Mouse (Mus musculus) ovary, postnatal 36 days (tissue): Measurements from ENCODE around the gene Lyrm9.

Experiments
- DNase-seq: peaks from one replicate; pipeline ENCODE4 v3.0.0; 2022; ENCODE audit warnings: low spot score, mixed read lengths

Gene Lyrm9

GRCm38 (mm10) chr11:78826442-78827013 is at the start of gene Lyrm9:
TSS of gene Lyrm9 (plus strand) at chr11:78826584.
- peak; percentile 99 for DNase-seq

GRCm38 (mm10) chr11:78777851-78778680 is 48.3 kb upstream of the Lyrm9 start:
- DNase-seq, result no peak

GRCm38 (mm10) chr11:78780002-78780401 is 46.4 kb upstream of the Lyrm9 start:
- DNase-seq, result no peak

GRCm38 (mm10) chr11:78780571-78780970 is 45.8 kb upstream of the Lyrm9 start:
- DNase-seq, result no peak

GRCm38 (mm10) chr11:78782326-78782725 is 44.1 kb upstream of the Lyrm9 start:
- DNase-seq, result no peak

GRCm38 (mm10) chr11:78782791-78783347 is 43.5 kb upstream of the Lyrm9 start:
- no peak for DNase-seq

GRCm38 (mm10) chr11:78786013-78786431 is 40.4 kb upstream of the Lyrm9 start:
- DNase-seq, result no peak

GRCm38 (mm10) chr11:78789370-78790060 is 36.9 kb upstream of the Lyrm9 start:
- no peak for DNase-seq

- peak; percentile 78 for DNase-seq
Measured at GRCm38 (mm10) chr11:78791582-78791981, 34.8 kb upstream of the Lyrm9 start.

GRCm38 (mm10) chr11:78792055-78792454 is 34.3 kb upstream of the Lyrm9 start:
- DNase-seq, result no peak

GRCm38 (mm10) chr11:78792465-78792864 is 33.9 kb upstream of the Lyrm9 start:
- DNase-seq, result no peak

GRCm38 (mm10) chr11:78793116-78793515 is 33.3 kb upstream of the Lyrm9 start:
- DNase-seq, result no peak

GRCm38 (mm10) chr11:78796072-78796729 is 30.2 kb upstream of the Lyrm9 start:
- DNase-seq, result no peak

GRCm38 (mm10) chr11:78801094-78801493 is 25.3 kb upstream of the Lyrm9 start:
- no peak for DNase-seq

- DNase-seq, result peak; percentile 83
Measured at GRCm38 (mm10) chr11:78803587-78804316, 22.6 kb upstream of the Lyrm9 start.

GRCm38 (mm10) chr11:78804551-78804950 is 21.8 kb upstream of the Lyrm9 start:
- DNase-seq, result no peak

- DNase-seq, result no peak
Measured at GRCm38 (mm10) chr11:78805198-78805597, 21.2 kb upstream of the Lyrm9 start.

- DNase-seq, result no peak
Measured at GRCm38 (mm10) chr11:78805691-78806137, 20.7 kb upstream of the Lyrm9 start.

- DNase-seq, result no peak
Measured at GRCm38 (mm10) chr11:78807341-78808108, 18.9 kb upstream of the Lyrm9 start.

GRCm38 (mm10) chr11:78809398-78809797 is 17.0 kb upstream of the Lyrm9 start:
- DNase-seq, result no peak
